Mouse (Mus musculus): ENCODE data around the gene Hcfc1r1.

Hcfc1r1 gene

GRCm38 (mm10) chr17:23674271-23674952 lies 1.0 kb downstream of the Hcfc1r1 start:
- DNase-seq (ENCODE audit: inconsistent age in 2 of 2, low spot score in 1 of 2): peak; percentile 56 to 77

- DNase-seq (ENCODE audit: inconsistent age in 2 of 2, low spot score in 1 of 2): peak; percentile 85 to 94
Measured at GRCm38 (mm10) chr17:23675127-23675526, 1.7 kb downstream of the Hcfc1r1 start.

GRCm38 (mm10) chr17:23675564-23676281 lies 2.3 kb downstream of the Hcfc1r1 start:
- DNase-seq (ENCODE audit: inconsistent age in 2 of 2, low spot score in 1 of 2): peak; percentile 91 to 96

- DNase-seq (ENCODE audit: inconsistent age in 2 of 2, low spot score in 1 of 2): peak; percentile 88 to 95
Measured at GRCm38 (mm10) chr17:23676473-23677031, 3.2 kb downstream of the Hcfc1r1 start.

- DNase-seq (ENCODE audit: inconsistent age in 2 of 2, low spot score in 1 of 2): peak; percentile 92 to 95
Measured at GRCm38 (mm10) chr17:23677236-23677679, 3.9 kb downstream of the Hcfc1r1 start, which contains the start of gene Tnfrsf12a. Gene Tnfrsf12a (minus strand): TSS chr17:23677468.

- DNase-seq (ENCODE audit: inconsistent age in 2 of 2, low spot score in 1 of 2): no peak
Measured at GRCm38 (mm10) chr17:23679127-23679835, 5.9 kb downstream of the Hcfc1r1 start, which contains the start of gene Cldn6. Gene Cldn6 (plus strand): TSS chr17:23679249.

- no peak for DNase-seq (ENCODE audit: inconsistent age in 2 of 2, low spot score in 1 of 2)
Measured at GRCm38 (mm10) chr17:23680336-23680735, 6.9 kb downstream of the Hcfc1r1 start.

- DNase-seq (ENCODE audit: inconsistent age in 2 of 2, low spot score in 1 of 2): peak; percentile 55 to 70
Measured at GRCm38 (mm10) chr17:23681086-23681485, 7.7 kb downstream of the Hcfc1r1 start.

- DNase-seq (ENCODE audit: inconsistent age in 2 of 2, low spot score in 1 of 2): no peak
Measured at GRCm38 (mm10) chr17:23682092-23682491, 8.7 kb downstream of the Hcfc1r1 start.

- DNase-seq (ENCODE audit: inconsistent age in 2 of 2, low spot score in 1 of 2): no peak
Measured at GRCm38 (mm10) chr17:23682530-23682929, 9.1 kb downstream of the Hcfc1r1 start.

- peak in 1 of 2 experiments; percentile 8 for DNase-seq (ENCODE audit: inconsistent age in 2 of 2, low spot score in 1 of 2)
Measured at GRCm38 (mm10) chr17:23683226-23683625, 9.8 kb downstream of the Hcfc1r1 start.

- DNase-seq (ENCODE audit: inconsistent age in 2 of 2, low spot score in 1 of 2): no peak
Measured at GRCm38 (mm10) chr17:23683856-23684672, 10.7 kb downstream of the Hcfc1r1 start, which contains the start of gene Cldn9. Gene Cldn9 (minus strand): TSS chr17:23684026.

- no peak for DNase-seq (ENCODE audit: inconsistent age in 2 of 2, low spot score in 1 of 2)
Measured at GRCm38 (mm10) chr17:23694491-23694890, 21.1 kb downstream of the Hcfc1r1 start.

- no peak for DNase-seq (ENCODE audit: inconsistent age in 2 of 2, low spot score in 1 of 2)
Measured at GRCm38 (mm10) chr17:23695801-23696200, 22.4 kb downstream of the Hcfc1r1 start.

- DNase-seq (ENCODE audit: inconsistent age in 2 of 2, low spot score in 1 of 2): peak in 1 of 2 experiments; percentile 77
Measured at GRCm38 (mm10) chr17:23699131-23700077, 26.0 kb downstream of the Hcfc1r1 start.

GRCm38 (mm10) chr17:23700079-23700478 lies 26.7 kb downstream of the Hcfc1r1 start:
- DNase-seq (ENCODE audit: inconsistent age in 2 of 2, low spot score in 1 of 2): peak; percentile 93 to 97

- DNase-seq (ENCODE audit: inconsistent age in 2 of 2, low spot score in 1 of 2): no peak
Measured at GRCm38 (mm10) chr17:23703301-23703700, 29.9 kb downstream of the Hcfc1r1 start.

- DNase-seq (ENCODE audit: inconsistent age in 2 of 2, low spot score in 1 of 2): no peak
Measured at GRCm38 (mm10) chr17:23704741-23705140, 31.3 kb downstream of the Hcfc1r1 start.

- no peak for DNase-seq (ENCODE audit: inconsistent age in 2 of 2, low spot score in 1 of 2)
Measured at GRCm38 (mm10) chr17:23705525-23706104, 32.2 kb downstream of the Hcfc1r1 start.

All from adrenal gland, adult (tissue).